Mouse (Mus musculus) myocyte (in vitro differentiated cells): ENCODE results near the gene Gatd1.

Experiments used
- POLR2A ChIP-seq: IDR thresholded peaks from one replicate; pipeline ENCODE4 v1.6.1; 2011; ENCODE audit warnings: low read depth, mild to moderate bottlenecking, control low read depth, moderate library complexity; ENCODE audit not compliant: insufficient read length
- TCF3 ChIP-seq: IDR thresholded peaks from one replicate; pipeline ENCODE4 v1.6.1; 2011; ENCODE audit warnings: low read depth, control low read depth; ENCODE audit not compliant: insufficient read length
- USF1 ChIP-seq: IDR thresholded peaks from one replicate; pipeline ENCODE4 v1.6.1; 2011; ENCODE audit warnings: low read depth, mild to moderate bottlenecking, control low read depth, moderate library complexity

GRCm38 (mm10) chr7:141363752-141364125, 50.2 kb downstream of the Gatd1 start:
- TF ChIP-seq POLR2A = no peak
- no peak for TF ChIP-seq USF1
- no peak for TF ChIP-seq TCF3
